Mouse (Mus musculus): ENCODE measurements around the gene Sap30.

GRCm38 (mm10) chr8:57532223-57532622, 44.6 kb upstream of the Sap30 start:
- TF ChIP-seq CTCF (IDR thresholded peaks at IDR 0.05; ENCODE audit: low read depth) (peak; percentile 38), EP300 (IDR thresholded peaks at IDR 0.05; ENCODE audit: low read depth) (no peak)

Measured in heart, postnatal 0 days (tissue).